Mouse (Mus musculus): Measurements from ENCODE around the gene Rrn3. TPM values are rescaled to one million over a fixed set of nuclear protein-coding genes. Genes with fewer than 3 reads are reported as not detected.
A peak's percentile ranks its signal among the peaks of the same experiment; 100 is the strongest.

The Rrn3 gene
- polyA plus RNA-seq, 1 experiment from 2014 or later = 75.0 TPM

DNA sequence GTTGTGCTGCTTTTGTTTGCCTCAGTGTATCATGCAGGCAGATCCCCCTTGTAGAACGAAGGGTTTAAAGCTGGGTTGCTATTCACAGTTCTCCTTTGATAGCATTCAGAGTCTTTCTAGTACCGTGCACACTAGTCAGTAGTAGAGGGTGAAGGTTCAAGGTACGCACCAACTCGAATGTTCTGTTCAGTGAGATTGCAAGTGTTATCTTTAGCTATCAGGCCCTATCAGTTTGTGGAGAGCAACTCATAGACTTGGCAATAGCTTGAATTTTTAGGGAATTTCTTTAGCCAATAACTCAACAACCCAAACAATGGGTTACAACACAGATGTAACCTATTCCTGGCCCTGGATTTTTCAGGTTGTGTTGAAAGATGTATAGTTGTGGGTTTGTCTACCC lies 20.7 kb downstream of the Rrn3 start:
- WGBS = 94% methylated on average over 4 of the region's 4 CpGs

DNA sequence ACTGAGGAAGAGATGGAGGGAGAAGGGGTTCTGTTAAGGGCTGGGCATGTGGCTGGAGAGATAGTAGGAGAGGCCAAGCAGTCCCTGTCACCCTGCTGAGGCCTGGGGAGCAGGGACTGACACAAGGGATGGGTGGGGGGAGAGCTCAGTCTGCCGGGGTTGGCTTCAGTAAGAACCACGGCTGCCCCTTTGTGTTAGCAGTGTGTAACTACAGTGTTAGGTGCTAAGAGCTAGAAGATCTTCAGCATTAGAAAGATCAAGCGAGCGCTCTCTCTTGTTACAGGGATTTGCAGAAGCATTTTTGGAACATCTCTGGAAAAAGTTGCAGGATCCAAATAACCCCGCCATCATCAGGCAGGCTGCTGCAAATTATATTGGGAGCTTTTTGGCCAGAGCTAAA lies 24.2 kb downstream of the Rrn3 start:
- ATAC-seq (ENCODE audit: insufficient number of reproducible peaks, low FRiP score, low TSS enrichment, low read depth) (no peak), DNase-seq (ENCODE audit: low spot score) (no peak)
- Histone ChIP-seq H3K36me3 (ENCODE audit: control insufficient read depth, insufficient read depth, low read length) (peaks cover 34% of the 10 kb centered on the region), H3K27ac (replicated peaks; ENCODE audit: low read depth, low read length) (no peak overlapping the region), H3K9me3 (ENCODE audit: control insufficient read depth, low read length) (no peaks in the 10 kb centered on the region), H3K4me1 (ENCODE audit: control insufficient read depth, insufficient read depth, low read length) (no peaks in the 10 kb centered on the region), H3K9ac (ENCODE audit: low read length) (no peak overlapping the region), H3K27me3 (ENCODE audit: control insufficient read depth, insufficient read depth, low read length) (no peaks in the 10 kb centered on the region), H3K4me2 (ENCODE audit: low read depth, severe bottlenecking) (no peak overlapping the region), H3K4me3 (ENCODE audit: low read depth, low read length) (no peak overlapping the region)
- WGBS = 81% methylated on average over 5 of the region's 5 CpGs

More for the DNA sequence above, 20.7 kb downstream of the Rrn3 start:
- ATAC-seq (ENCODE audit: insufficient number of reproducible peaks, low FRiP score, low TSS enrichment, low read depth) = no peak
- H3K27ac ChIP-seq (replicated peaks; ENCODE audit: low read depth, low read length) = no peak overlapping the region
- no peak overlapping the region for H3K9ac ChIP-seq (ENCODE audit: low read length)
- no peak overlapping the region for H3K4me3 ChIP-seq (ENCODE audit: low read depth, low read length)
- no peaks in the 10 kb centered on the region for H3K27me3 ChIP-seq (ENCODE audit: control insufficient read depth, insufficient read depth, low read length)
- no peaks in the 10 kb centered on the region for H3K9me3 ChIP-seq (ENCODE audit: control insufficient read depth, low read length)
- no peaks in the 10 kb centered on the region for H3K4me1 ChIP-seq (ENCODE audit: control insufficient read depth, insufficient read depth, low read length)
- H3K4me2 ChIP-seq (ENCODE audit: low read depth, severe bottlenecking) = no peak overlapping the region
- H3K36me3 ChIP-seq (ENCODE audit: control insufficient read depth, insufficient read depth, low read length) = peaks cover 30% of the 10 kb centered on the region
- DNase-seq (ENCODE audit: low spot score) = no peak

DNA sequence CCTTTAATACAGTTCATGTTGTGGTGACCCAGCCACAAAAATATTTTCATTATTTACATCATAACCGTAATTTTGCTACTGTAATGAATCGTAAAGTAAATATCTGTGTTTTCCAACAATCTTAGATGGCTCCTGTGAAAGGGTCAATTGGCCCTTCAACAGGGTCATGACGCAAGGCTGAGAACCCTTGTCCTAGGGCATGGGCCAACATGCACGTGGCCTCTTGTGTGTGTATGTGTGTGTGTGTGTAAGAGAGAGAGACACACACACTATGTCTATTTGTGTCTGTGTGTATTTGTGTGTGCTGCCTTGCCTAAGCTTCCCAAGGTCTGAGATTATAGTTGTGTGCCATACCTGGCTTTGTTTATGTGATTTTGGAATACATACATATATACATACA lies 27.1 kb downstream of the Rrn3 start:
- Histone ChIP-seq H3K9me3 (ENCODE audit: control insufficient read depth, low read length) (no peaks in the 10 kb centered on the region), H3K27ac (replicated peaks; ENCODE audit: low read depth, low read length) (no peak overlapping the region), H3K36me3 (ENCODE audit: control insufficient read depth, insufficient read depth, low read length) (peaks cover 35% of the 10 kb centered on the region), H3K4me3 (ENCODE audit: low read depth, low read length) (no peak overlapping the region), H3K9ac (ENCODE audit: low read length) (no peak overlapping the region), H3K4me2 (ENCODE audit: low read depth, severe bottlenecking) (no peak overlapping the region), H3K27me3 (ENCODE audit: control insufficient read depth, insufficient read depth, low read length) (no peaks in the 10 kb centered on the region), H3K4me1 (ENCODE audit: control insufficient read depth, insufficient read depth, low read length) (no peaks in the 10 kb centered on the region)
- ATAC-seq (ENCODE audit: insufficient number of reproducible peaks, low FRiP score, low TSS enrichment, low read depth) (no peak), DNase-seq (ENCODE audit: low spot score) (no peak)
- WGBS = 96% methylated on average over 4 of the region's 4 CpGs

DNA sequence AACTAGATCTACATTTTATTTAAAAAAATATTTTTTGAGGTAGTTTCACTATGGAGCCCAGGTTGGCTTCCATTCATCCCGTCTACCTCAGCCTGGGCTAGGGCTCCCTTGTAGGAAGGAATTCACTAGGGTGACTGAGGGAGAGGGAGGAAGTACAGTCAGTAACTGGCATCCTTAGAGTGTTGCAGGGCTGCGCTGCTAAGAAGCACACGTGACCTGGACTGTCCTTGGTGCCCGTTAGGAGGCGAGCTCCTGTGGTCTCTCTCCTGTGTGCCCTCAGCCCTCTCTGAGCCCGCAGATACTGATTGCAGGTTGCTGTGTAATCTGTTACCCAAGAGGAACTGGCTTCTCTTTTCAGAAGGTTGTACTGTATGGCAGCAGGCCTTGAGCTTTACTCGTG lies 27.9 kb downstream of the Rrn3 start:
- no peak overlapping the region for H3K9ac ChIP-seq (ENCODE audit: low read length)
- peaks cover 42% of the 10 kb centered on the region for H3K36me3 ChIP-seq (ENCODE audit: control insufficient read depth, insufficient read depth, low read length)
- no peaks in the 10 kb centered on the region for H3K27me3 ChIP-seq (ENCODE audit: control insufficient read depth, insufficient read depth, low read length)
- no peak for ATAC-seq (ENCODE audit: insufficient number of reproducible peaks, low FRiP score, low TSS enrichment, low read depth)
- H3K27ac ChIP-seq (replicated peaks; ENCODE audit: low read depth, low read length) = no peak overlapping the region
- H3K4me3 ChIP-seq (ENCODE audit: low read depth, low read length) = no peak overlapping the region
- no peaks in the 10 kb centered on the region for H3K9me3 ChIP-seq (ENCODE audit: control insufficient read depth, low read length)
- WGBS = 94% methylated on average over 7 of the region's 7 CpGs
- H3K4me2 ChIP-seq (ENCODE audit: low read depth, severe bottlenecking) = no peak overlapping the region
- no peak for DNase-seq (ENCODE audit: low spot score)
- no peaks in the 10 kb centered on the region for H3K4me1 ChIP-seq (ENCODE audit: control insufficient read depth, insufficient read depth, low read length)

DNA sequence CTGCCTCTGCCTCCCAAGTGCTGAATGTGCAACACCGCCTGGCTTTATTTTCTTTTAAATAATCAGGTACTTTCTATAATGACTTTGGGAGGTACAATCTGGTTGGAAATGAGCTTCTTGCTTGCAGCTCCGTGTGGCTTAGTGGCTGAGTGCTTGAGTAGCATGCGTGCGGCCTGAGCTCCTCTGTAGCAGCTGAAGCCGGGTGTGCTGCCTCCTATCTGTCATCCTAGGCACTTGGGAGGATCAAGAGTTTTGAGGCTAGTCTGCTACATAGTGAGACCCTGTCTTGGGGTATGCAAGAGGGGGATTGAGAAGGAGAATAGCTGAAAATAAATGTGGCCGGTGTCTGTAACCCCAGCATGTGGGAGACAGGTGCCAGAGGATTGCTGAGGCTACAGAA lies 31.6 kb downstream of the Rrn3 start:
- peaks cover 30% of the 10 kb centered on the region for H3K36me3 ChIP-seq (ENCODE audit: control insufficient read depth, insufficient read depth, low read length)
- WGBS = 90% methylated on average over 6 of the region's 6 CpGs
- DNase-seq (ENCODE audit: low spot score) (no peak), ATAC-seq (ENCODE audit: insufficient number of reproducible peaks, low FRiP score, low TSS enrichment, low read depth) (no peak)
- no peak overlapping the region for H3K27ac ChIP-seq (replicated peaks; ENCODE audit: low read depth, low read length)
- H3K4me1 ChIP-seq (ENCODE audit: control insufficient read depth, insufficient read depth, low read length) = no peaks in the 10 kb centered on the region
- H3K4me3 ChIP-seq (ENCODE audit: low read depth, low read length) = no peak overlapping the region
- no peak overlapping the region for H3K4me2 ChIP-seq (ENCODE audit: low read depth, severe bottlenecking)
- H3K9ac ChIP-seq (ENCODE audit: low read length) = no peak overlapping the region
- no peaks in the 10 kb centered on the region for H3K9me3 ChIP-seq (ENCODE audit: control insufficient read depth, low read length)
- no peaks in the 10 kb centered on the region for H3K27me3 ChIP-seq (ENCODE audit: control insufficient read depth, insufficient read depth, low read length)

DNA sequence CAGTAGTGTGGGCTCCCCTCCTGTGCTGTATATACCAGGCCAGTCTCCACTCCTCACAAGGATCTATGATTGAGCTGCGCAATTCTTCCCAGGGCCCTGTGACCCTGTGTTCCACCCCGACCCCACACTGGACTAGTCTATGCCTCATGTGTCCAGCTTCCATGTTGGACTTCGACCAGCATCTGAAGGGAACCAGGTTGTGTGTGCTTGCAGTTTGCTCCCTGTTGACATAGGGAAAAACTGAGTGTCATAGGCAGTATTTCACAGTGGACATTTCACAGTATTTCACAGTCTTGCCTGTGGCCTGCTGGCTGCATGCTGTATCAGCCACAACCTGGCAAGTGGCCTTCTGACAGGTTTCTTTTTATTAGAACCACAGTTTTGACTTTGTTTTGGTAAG lies 32.7 kb downstream of the Rrn3 start:
- H3K9ac ChIP-seq (ENCODE audit: low read length) = no peak overlapping the region
- DNase-seq (ENCODE audit: low spot score) = no peak
- no peak overlapping the region for H3K4me2 ChIP-seq (ENCODE audit: low read depth, severe bottlenecking)
- H3K27me3 ChIP-seq (ENCODE audit: control insufficient read depth, insufficient read depth, low read length) = no peaks in the 10 kb centered on the region
- H3K27ac ChIP-seq (replicated peaks; ENCODE audit: low read depth, low read length) = no peak overlapping the region
- H3K4me1 ChIP-seq (ENCODE audit: control insufficient read depth, insufficient read depth, low read length) = no peaks in the 10 kb centered on the region
- H3K4me3 ChIP-seq (ENCODE audit: low read depth, low read length) = no peak overlapping the region
- H3K36me3 ChIP-seq (ENCODE audit: control insufficient read depth, insufficient read depth, low read length) = peaks cover 27% of the 10 kb centered on the region
- WGBS = 99% methylated on average over 3 of the region's 3 CpGs
- ATAC-seq (ENCODE audit: insufficient number of reproducible peaks, low FRiP score, low TSS enrichment, low read depth) = no peak
- H3K9me3 ChIP-seq (ENCODE audit: control insufficient read depth, low read length) = no peaks in the 10 kb centered on the region

DNA sequence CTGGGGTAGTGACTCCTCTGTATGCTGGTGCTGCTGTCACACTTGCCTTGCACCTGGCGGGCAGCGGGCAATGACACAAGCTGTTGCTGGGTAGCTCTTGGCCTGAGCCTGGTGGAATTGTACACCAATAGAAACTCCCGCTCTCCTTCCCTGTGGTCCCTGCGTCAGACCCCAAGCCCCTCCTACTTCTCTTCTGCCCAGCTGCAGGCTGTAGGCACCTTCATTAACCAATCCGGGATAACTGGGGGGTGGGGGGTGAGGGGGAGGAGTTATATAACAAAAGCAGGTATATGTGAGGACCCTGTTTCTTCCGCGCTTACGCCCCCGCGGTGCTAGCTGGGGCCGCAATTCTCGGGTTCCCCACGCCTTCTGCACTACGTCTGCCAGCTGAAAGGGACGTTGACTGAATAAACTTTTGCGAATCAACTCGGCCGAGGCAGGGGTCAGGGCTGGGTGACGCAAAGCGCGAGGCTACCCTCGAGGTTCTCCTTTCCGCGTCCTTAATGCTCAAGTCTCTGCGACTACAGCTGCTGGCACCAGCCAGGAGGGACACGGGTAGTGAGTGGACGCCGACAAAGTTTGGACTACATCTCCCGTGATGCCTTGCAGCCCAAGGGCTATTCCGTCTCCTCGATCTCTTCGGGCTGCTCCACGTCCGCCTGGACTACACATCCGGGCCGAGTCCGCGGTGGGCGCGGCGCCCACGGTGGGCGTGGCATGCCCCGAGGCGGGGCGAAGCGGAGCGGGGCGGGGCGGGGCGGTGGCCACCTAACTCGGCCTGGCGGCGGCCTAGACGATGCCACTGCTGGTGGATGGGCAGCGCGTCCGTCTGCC lies 38.3 kb downstream of the Rrn3 start, which contains the start of gene Ntan1:
Gene Ntan1 (plus strand): TSS at position 286 of the 834 bp plus-strand sequence.
- H3K27ac ChIP-seq (replicated peaks; ENCODE audit: low read depth, low read length) = peak within 1 kb of the TSS; percentile 93
- no peaks in the 10 kb centered on the region for H3K9me3 ChIP-seq (ENCODE audit: control insufficient read depth, low read length)
- H3K9ac ChIP-seq (ENCODE audit: low read length) = peak within 1 kb of the TSS; percentile 79
- ATAC-seq (ENCODE audit: insufficient number of reproducible peaks, low FRiP score, low TSS enrichment, low read depth) (peak; percentile 97), DNase-seq (ENCODE audit: low spot score) (peak; percentile 97)
- under 1% methylated on average over 57 of the region's 58 CpGs for WGBS
- peaks cover 1% of the 10 kb centered on the region; the same call in 1 of the 2 replicates for H3K36me3 ChIP-seq (ENCODE audit: control insufficient read depth, insufficient read depth, low read length)
- no peaks in the 10 kb centered on the region for H3K27me3 ChIP-seq (ENCODE audit: control insufficient read depth, insufficient read depth, low read length)
- H3K4me1 ChIP-seq (ENCODE audit: control insufficient read depth, insufficient read depth, low read length) = no peaks in the 10 kb centered on the region
- peak within 1 kb of the TSS; percentile 73 for H3K4me3 ChIP-seq (ENCODE audit: low read depth, low read length)
- peak within 1 kb of the TSS; percentile 84 for H3K4me2 ChIP-seq (ENCODE audit: low read depth, severe bottlenecking)

DNA sequence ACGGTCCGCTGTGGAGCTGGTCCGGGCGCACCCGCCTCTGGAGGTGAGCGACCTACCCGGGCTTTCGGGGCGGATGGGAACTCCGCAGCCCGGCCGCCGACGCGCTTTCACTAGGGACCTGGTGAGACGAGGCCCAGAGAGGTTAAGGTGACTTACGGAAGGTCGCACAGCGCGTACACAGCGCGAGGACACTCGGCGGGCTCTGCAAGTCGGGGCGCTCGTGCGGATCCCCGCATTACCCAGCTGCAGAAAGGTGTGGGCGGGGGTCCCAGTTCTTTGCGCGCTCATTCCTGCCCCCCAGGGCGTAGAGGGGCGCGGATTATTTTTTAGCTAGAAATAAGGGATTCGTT lies 38.9 kb downstream of the Rrn3 start:
- peak; percentile 59 for ATAC-seq (ENCODE audit: insufficient number of reproducible peaks, low FRiP score, low TSS enrichment, low read depth)

More for the DNA sequence above, 38.9 kb downstream of the Rrn3 start:
- H3K27ac ChIP-seq (replicated peaks; ENCODE audit: low read depth, low read length) = peak overlapping the region; percentile 26; the same call in 1 of the 2 replicates
- DNase-seq (ENCODE audit: low spot score) = no peak
- no peaks in the 10 kb centered on the region for H3K4me1 ChIP-seq (ENCODE audit: control insufficient read depth, insufficient read depth, low read length)
- H3K9ac ChIP-seq (ENCODE audit: low read length) = peak overlapping the region; percentile 79
- H3K4me3 ChIP-seq (ENCODE audit: low read depth, low read length) = peak overlapping the region; percentile 73
- H3K27me3 ChIP-seq (ENCODE audit: control insufficient read depth, insufficient read depth, low read length) = no peaks in the 10 kb centered on the region
- WGBS = under 1% methylated on average over 36 of the region's 36 CpGs
- H3K36me3 ChIP-seq (ENCODE audit: control insufficient read depth, insufficient read depth, low read length) = no peaks in the 10 kb centered on the region
- H3K4me2 ChIP-seq (ENCODE audit: low read depth, severe bottlenecking) = peak overlapping the region; percentile 84
- no peaks in the 10 kb centered on the region for H3K9me3 ChIP-seq (ENCODE audit: control insufficient read depth, low read length)

Data from limb, embryonic 11.5 days (tissue).